Mouse (Mus musculus) right cerebral cortex, postnatal 14 days (tissue): Measurements from ENCODE around the gene Cse1l.

Experiments
- DNase-seq: peaks from one replicate; pipeline ENCODE4 v3.0.0; 2022

Cse1l gene

GRCm38 (mm10) chr2:166905711-166906522, at the start of gene Cse1l:
Cse1l (plus strand) TSS chr2:166906040.
- DNase-seq, result peak; percentile 99

DNA sequence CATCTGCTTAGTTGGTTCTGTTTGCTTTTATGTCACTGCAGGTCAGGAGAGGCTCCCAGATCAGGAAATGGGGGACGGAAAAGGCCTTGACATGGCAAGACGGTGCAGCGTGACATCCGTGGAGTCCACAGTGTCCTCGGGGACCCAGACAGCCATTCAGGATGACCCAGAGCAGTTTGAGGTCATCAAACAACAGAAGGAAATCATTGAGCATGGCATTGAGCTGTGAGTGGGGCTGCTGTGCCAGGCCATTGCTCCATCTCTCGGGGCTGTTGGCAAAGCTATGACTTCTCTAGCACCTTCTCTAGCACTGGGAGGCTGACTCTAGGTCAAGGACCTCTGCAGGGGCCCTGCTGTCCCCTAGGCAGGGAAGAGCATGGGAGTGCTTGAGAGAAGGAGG, 49.5 kb upstream of the Cse1l start:
- DNase-seq, result no peak

DNA sequence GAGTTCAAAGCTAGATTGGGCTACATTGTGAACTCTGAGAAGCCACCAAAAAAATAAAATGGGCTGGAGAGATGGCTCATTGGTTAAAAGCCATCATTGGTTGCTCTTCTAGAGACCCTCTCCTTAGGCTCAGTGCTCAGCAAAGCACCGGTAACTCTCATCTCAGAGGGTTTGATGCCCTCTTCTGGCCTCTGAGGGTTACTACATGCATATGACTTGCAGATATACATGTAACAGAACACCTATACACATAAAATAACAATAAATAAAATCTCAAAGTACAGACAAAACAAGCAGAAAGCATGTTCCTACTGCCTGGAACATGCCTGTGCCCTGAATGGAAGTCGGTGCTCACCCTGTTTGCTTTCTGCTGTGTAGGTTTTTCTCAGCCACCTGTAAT, 48.7 kb upstream of the Cse1l start:
- no peak for DNase-seq

DNA sequence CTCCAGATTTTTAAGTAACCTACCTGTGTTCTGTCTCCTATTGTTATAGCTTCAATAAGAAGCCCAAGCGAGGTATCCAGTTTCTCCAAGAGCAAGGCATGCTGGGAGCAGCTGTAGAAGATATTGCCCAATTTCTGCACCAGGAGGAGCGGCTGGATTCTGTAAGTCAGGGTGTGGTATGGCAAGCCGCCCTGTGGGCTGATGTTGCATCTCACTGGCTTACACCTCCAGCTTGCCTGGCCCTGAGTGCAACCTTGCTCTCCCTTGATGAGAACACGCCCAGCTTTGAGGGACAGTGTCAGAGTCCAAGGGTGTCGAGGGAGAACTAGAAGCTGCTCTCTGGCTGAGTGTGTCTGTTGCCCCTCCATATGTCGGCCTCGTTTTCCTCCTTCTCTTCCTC, 46.6 kb upstream of the Cse1l start:
- DNase-seq, result no peak

GRCm38 (mm10) chr2:166862505-166862904, 43.3 kb upstream of the Cse1l start:
- DNase-seq, result no peak

DNA sequence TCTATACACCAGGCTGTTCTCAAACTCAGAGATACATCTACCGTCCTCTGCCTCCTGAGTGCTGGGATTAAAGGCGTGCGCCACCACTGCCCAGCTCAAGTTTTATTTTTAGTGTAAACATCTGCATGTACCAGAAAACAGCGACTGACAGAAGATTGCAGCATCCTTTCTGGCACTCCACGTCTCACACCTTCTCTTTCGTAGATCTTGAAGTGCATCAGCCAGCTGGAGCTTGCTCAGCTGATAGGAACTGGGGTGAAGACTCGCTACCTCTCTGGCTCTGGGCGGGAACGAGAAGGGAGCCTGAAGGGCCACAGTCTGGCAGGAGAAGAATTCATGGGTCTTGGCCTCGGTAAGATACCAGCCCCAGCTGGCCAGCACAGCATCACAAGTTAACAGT, 40.4 kb upstream of the Cse1l start:
- DNase-seq, result no peak

DNA sequence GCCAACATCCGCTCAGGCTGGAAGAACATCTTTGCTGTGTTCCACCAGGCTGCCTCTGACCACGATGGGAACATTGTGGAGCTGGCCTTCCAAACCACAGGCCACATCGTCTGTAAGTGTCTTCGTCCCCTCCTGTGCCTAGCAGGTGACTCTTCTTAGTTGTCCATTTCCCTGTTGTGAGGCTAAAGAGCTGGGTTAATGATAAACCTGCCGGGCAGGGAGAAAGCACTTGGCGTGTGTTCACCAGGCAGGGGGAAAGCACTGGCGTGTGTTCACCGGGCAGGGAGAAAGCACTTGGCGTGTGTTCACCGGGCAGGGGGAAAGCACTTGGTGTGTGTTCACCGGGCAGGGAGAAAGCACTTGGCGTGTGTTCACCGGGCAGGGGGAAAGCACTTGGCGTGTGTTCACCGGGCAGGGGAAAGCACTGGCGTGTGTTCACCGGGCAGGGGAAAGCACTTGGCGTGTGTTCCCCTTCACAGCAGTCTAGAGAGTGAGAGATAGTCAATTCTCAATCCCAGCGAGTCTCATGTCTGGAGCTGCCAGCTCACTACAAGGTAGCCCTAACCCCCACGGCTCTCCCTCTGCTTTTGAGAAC, 35.5 kb upstream of the Cse1l start:
- no peak for DNase-seq

DNA sequence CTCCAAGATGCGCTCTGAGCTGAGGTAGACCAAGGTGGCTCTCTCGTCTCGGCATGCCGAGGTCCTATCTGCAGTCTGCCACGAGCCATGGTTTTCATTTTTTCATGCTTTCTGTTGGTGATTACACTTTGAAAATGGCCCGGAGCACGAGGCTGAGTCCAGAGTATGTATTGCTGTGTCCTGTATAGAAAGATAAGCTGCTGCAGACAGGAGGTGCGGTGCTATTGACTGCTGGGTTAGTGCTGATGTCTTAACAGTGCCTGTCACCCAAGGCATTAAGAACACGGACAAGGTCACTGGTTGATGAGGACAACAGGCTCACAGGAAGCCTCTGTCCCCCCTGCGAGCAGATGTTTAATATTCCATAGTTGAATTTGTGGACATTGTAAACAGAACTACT, 34.9 kb upstream of the Cse1l start:
- no peak for DNase-seq

- no peak for DNase-seq
Observed at GRCm38 (mm10) chr2:166874675-166875280, 31.1 kb upstream of the Cse1l start.

DNA sequence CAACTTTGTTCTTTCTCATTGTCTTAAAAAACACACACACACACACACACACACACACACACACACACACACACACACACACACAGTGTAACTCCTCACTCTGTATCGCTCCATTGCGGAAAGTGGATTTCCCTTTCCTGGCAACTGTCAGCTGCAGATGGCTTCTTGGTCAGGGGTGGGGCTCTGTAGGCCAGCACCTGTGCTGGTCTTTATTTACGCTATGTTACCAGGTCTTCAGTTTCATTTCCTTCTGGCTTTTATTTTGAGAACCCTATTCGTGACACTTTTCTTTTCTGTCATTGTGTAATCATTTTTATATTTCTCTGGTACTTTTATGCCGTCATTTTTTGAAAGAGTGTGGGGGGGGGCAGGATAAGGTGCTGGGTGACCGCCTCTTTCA, 30.3 kb upstream of the Cse1l start:
- DNase-seq, result no peak

DNA sequence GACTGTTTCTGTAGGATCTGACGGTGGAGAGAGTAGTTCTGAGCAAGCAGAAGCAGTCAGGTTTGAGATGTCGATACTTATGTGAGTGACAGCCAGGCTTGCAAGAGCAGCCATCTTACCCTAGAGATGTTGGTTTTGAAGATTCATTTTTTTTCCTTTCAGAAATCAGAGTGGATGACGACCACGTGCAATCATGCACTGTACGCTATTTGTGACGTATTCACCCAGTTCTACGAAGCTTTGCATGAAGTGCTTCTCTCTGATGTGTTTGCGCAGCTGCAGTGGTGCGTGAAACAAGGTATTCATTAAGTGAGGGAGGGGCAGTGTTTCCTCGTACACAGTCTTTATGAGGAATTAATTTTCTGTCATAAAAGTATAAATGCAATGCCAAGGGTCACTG, 29.5 kb upstream of the Cse1l start:
- no peak for DNase-seq

GRCm38 (mm10) chr2:166885066-166885465, 20.8 kb upstream of the Cse1l start:
- peak; percentile 42 for DNase-seq

GRCm38 (mm10) chr2:166885619-166886018, 20.2 kb upstream of the Cse1l start:
- no peak for DNase-seq

DNA sequence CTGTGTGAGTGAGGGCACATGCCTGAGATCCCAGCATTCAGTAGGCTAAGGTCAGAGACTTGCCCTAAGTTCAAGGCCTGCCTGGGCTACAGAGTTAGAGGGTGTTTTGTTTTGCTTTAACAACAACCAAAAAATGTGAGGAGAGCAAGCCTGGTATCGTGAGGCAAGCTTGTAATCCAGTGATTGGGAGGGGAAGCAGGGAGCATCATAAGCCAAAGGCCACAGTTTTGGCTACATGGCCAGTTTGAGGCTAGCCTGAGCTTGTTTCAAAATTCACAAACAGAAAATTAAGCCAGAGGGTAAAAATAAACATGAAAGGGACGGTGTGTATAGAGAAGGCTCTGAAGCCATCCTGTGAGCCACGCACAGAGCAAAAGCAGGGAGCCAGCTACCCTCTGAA, 19.6 kb upstream of the Cse1l start:
- no peak for DNase-seq

GRCm38 (mm10) chr2:166887816-166888215, 18.0 kb upstream of the Cse1l start:
- DNase-seq, result no peak

DNA sequence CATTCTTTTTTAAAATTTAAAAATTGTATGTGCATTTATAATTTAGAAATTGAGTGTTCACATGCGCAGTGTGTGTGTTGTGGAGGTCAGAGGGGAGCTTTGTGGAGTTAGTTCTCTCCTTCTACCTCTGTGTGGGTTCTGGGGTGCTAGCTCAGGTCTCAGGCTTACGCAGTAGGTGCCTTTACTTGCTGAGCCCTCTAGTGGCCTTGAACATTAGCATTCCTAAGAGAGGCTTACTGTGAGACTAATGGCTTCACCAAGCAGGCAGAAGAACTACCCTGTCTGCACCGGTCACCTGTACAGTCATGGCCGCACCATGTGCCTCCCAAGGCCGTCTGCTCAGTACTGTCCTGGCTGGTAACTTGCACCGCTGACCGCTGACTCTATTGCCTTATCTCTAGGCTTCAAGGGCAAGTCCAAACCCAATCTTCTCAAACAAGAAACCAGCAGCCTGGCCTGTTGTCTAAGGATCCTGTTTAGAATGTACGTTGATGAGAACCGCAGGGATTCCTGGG, 14.4 kb upstream of the Cse1l start:
- DNase-seq, result no peak

GRCm38 (mm10) chr2:166892158-166892680, 13.6 kb upstream of the Cse1l start:
- no peak for DNase-seq

GRCm38 (mm10) chr2:166893036-166893435, 12.8 kb upstream of the Cse1l start:
- no peak for DNase-seq

DNA sequence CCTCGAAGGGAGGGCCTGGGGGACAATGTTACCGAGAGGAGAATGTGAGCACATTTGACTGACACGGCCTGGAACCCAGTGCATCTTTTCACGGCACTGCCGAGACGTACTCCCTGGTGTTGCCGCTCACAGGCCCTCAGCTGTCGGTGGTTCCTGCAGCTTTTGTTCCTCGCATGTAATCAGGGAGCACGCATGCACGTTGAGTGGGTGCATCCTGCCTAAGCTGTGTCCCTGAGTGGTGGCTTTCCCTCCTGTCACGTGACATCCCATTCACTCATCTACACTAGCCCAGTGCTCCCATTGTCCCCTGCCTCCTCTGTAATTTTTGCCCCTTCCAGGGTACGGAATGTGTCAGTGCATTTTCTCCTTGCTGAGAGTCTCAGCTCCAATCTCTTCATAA, 9.5 kb upstream of the Cse1l start:
- no peak for DNase-seq

- DNase-seq, result no peak
Observed at GRCm38 (mm10) chr2:166896974-166897373, 8.9 kb upstream of the Cse1l start.

- no peak for DNase-seq
Observed at GRCm38 (mm10) chr2:166899161-166899560, 6.7 kb upstream of the Cse1l start.

- DNase-seq, result no peak
Observed at GRCm38 (mm10) chr2:166899746-166900145, 6.1 kb upstream of the Cse1l start.

- no peak for DNase-seq
Observed at GRCm38 (mm10) chr2:166900792-166901505, 4.9 kb upstream of the Cse1l start.
